Mouse (Mus musculus): ENCODE measurements around the gene Kcna2.

Kcna2 gene

GRCm38 (mm10) chr3:107153772-107154655 is 53.1 kb downstream of the Kcna2 start:
- no peak for DNase-seq

- DNase-seq, result no peak
These were observed 57.9 kb downstream of the Kcna2 start for GRCm38 (mm10) chr3:107158856-107159255.

GRCm38 (mm10) chr3:107159418-107159817 is 58.5 kb downstream of the Kcna2 start:
- DNase-seq, result no peak

GRCm38 (mm10) chr3:107159859-107160324 is 58.9 kb downstream of the Kcna2 start:
- DNase-seq, result peak; percentile 21

- no peak for DNase-seq
These were observed 61.8 kb downstream of the Kcna2 start for GRCm38 (mm10) chr3:107162741-107163140.

Measured in lung, postnatal 10 days (tissue).